Mouse (Mus musculus) MEL (cell line): Measurements from ENCODE around the gene Srd5a3.

Experiments used
- BHLHE40 ChIP-seq: IDR thresholded peaks from 2 replicates; pipeline ENCODE4 v1.6.1; 2012; ENCODE audit warnings: low read depth, mild to moderate bottlenecking, inconsistent platforms, low read length, improper control_type of control experiment, borderline replicate concordance
- CHD1 ChIP-seq: IDR thresholded peaks from 2 replicates; pipeline ENCODE4 v1.6.1; 2012; ENCODE audit warnings: low read depth, mild to moderate bottlenecking, inconsistent platforms, low read length, improper control_type of control experiment
- CTCF ChIP-seq, 3 experiments: IDR thresholded peaks in 2 of 3; conservative IDR thresholded peaks in 1 of 3; 2 replicates each; pipeline ENCODE4 v1.5.1; 2011 to 2012; ENCODE audit warnings: low read length in 3 of 3, low read depth in 2 of 3, mild to moderate bottlenecking in 2 of 3, improper control_type of control experiment in 1 of 3, inconsistent platforms in 1 of 3, mixed read lengths in 1 of 3, moderate library complexity in 1 of 3; ENCODE audit not compliant: control insufficient read depth in 1 of 3, insufficient read depth in 1 of 3, poor library complexity in 1 of 3, severe bottlenecking in 1 of 3
- EP300 ChIP-seq, 2 experiments: IDR thresholded peaks; 2 replicates each; pipeline ENCODE4 v1.6.1; 2011; ENCODE audit warnings: improper control_type of control experiment in 2 of 2, low read length in 2 of 2, low read depth in 1 of 2, mild to moderate bottlenecking in 1 of 2
- GABPA ChIP-seq: IDR thresholded peaks from 2 replicates; pipeline ENCODE4 v1.6.1; 2012; ENCODE audit warnings: low read depth, mild to moderate bottlenecking, inconsistent platforms, low read length, improper control_type of control experiment, moderate library complexity
- HCFC1 ChIP-seq: IDR thresholded peaks from 2 replicates; pipeline ENCODE4 v1.6.1; 2012; ENCODE audit warnings: low read depth, mild to moderate bottlenecking, inconsistent platforms, low read length, improper control_type of control experiment, moderate library complexity
- MAX ChIP-seq: IDR thresholded peaks from 2 replicates; pipeline ENCODE4 v1.6.1; 2011; ENCODE audit warnings: low read length, improper control_type of control experiment
- NRF1 ChIP-seq: IDR thresholded peaks from 2 replicates; pipeline ENCODE4 v1.6.1; 2014; ENCODE audit warnings: low read depth, mild to moderate bottlenecking, inconsistent platforms, low read length, improper control_type of control experiment, moderate library complexity; ENCODE audit not compliant: poor library complexity, insufficient read depth, severe bottlenecking
- POLR2A ChIP-seq, 2 experiments: IDR thresholded peaks; 2 replicates each; pipeline ENCODE4 v1.6.1; 2011 to 2012; ENCODE audit warnings: low read length in 2 of 2, mild to moderate bottlenecking in 2 of 2, control low read depth in 1 of 2, improper control_type of control experiment in 1 of 2, low read depth in 1 of 2, moderate library complexity in 1 of 2; ENCODE audit not compliant: control insufficient read depth in 1 of 2, insufficient read depth in 1 of 2, poor library complexity in 1 of 2
- POLR2AphosphoS5 ChIP-seq: IDR thresholded peaks from 2 replicates; pipeline ENCODE4 v1.6.1; 2012; ENCODE audit warnings: low read depth, borderline replicate concordance, mild to moderate bottlenecking, inconsistent platforms, low read length, moderate library complexity, mixed read lengths
- SMC3 ChIP-seq: IDR thresholded peaks from 2 replicates; pipeline ENCODE4 v1.6.1; 2011; ENCODE audit warnings: low read depth, low read length, improper control_type of control experiment
- TAL1 ChIP-seq: IDR thresholded peaks from 2 replicates; pipeline ENCODE4 v1.6.1; 2012; ENCODE audit warnings: mild to moderate bottlenecking, inconsistent platforms, low read length, moderate library complexity, mixed read lengths
- USF2 ChIP-seq, 2 experiments: IDR thresholded peaks; 2 replicates each; pipeline ENCODE4 v1.6.1; 2011 to 2012; ENCODE audit warnings: improper control_type of control experiment in 2 of 2, low read length in 2 of 2, borderline replicate concordance in 1 of 2, inconsistent platforms in 1 of 2, low read depth in 1 of 2, mild to moderate bottlenecking in 1 of 2; ENCODE audit not compliant: insufficient read depth in 1 of 2

DNA sequence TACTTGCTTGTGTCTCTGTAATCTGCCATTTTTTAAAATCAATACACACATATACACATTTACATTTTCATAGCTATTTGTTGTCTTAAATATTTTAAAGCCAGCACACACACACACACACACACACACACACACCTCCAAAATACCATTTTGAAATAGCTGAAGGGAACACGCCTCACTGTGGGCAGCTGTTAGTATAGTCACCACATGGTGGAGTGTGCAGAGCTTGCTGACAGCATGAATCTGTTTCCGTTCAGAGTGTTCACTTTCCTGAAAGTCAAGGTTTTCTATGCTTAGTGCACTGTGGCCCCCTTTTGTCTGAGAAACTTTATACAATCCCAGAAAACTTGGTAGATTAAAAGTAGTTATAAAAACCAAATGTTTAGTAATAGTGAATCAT, 9.8 kb upstream of the Srd5a3 start:
- TF ChIP-seq HCFC1 (no peak), CHD1 (no peak), CTCF (IDR thresholded peaks at IDR 0.05 in 2 of 3, conservative IDR thresholded peaks at IDR 0.05 in 1 of 3; ENCODE audit: control insufficient read depth in 1 of 3, insufficient read depth in 1 of 3, low read depth in 2 of 3, low read length in 3 of 3, poor library complexity in 1 of 3, severe bottlenecking in 1 of 3) (no peak), EP300 (IDR thresholded peaks at IDR 0.05; ENCODE audit: low read depth in 1 of 2, low read length in 2 of 2) (no peak), BHLHE40 (no peak), USF2 (IDR thresholded peaks at IDR 0.05; ENCODE audit: borderline replicate concordance in 1 of 2, insufficient read depth in 1 of 2, low read depth in 1 of 2, low read length in 2 of 2) (no peak), GABPA (no peak), MAX (no peak), TAL1 (no peak), POLR2AphosphoS5 (no peak), SMC3 (no peak), POLR2A (IDR thresholded peaks at IDR 0.05; ENCODE audit: control insufficient read depth in 1 of 2, insufficient read depth in 1 of 2, low read depth in 1 of 2, low read length in 2 of 2, poor library complexity in 1 of 2) (no peak), NRF1 (no peak)
